Mouse (Mus musculus) C2C12 (cell line): ENCODE results near the gene Cdh1.

Experiments
- CEBPB ChIP-seq: IDR thresholded peaks from one replicate; pipeline ENCODE4 v1.6.1; 2011; ENCODE audit warnings: low read depth, mild to moderate bottlenecking, control low read depth, moderate library complexity
- CTCF ChIP-seq: IDR thresholded peaks from one replicate; pipeline ENCODE4 v1.5.1; 2011; ENCODE audit not compliant: control insufficient read depth, insufficient read depth, insufficient read length
- MAX ChIP-seq: IDR thresholded peaks from one replicate; pipeline ENCODE4 v1.6.1; 2011; ENCODE audit warnings: mild to moderate bottlenecking, control low read depth

GRCm38 (mm10) chr8:106629456-106629855 is 26.3 kb downstream of the Cdh1 start:
- TF ChIP-seq CTCF (no peak), MAX (no peak), CEBPB (no peak)
